Mouse (Mus musculus) Muller cell, postnatal 12 days (primary cell): Measurements from ENCODE around the gene Pate4.
"Not testable (repeated sequence)": the region's sequence is repeated elsewhere in the genome, so short reads cannot be mapped to it uniquely, and the experiment has no call there.

Experiments used
- DNase-seq: peaks from one replicate; pipeline ENCODE4 v3.0.0-alpha.2; 2015; ENCODE audit errors: inconsistent ontology term

Pate4 gene

GRCm38 (mm10) chr9:35611841-35612240 lies at the start of gene Pate4:
TSS of gene Pate4 (minus strand) at chr9:35611941.
- no peak for DNase-seq

DNA sequence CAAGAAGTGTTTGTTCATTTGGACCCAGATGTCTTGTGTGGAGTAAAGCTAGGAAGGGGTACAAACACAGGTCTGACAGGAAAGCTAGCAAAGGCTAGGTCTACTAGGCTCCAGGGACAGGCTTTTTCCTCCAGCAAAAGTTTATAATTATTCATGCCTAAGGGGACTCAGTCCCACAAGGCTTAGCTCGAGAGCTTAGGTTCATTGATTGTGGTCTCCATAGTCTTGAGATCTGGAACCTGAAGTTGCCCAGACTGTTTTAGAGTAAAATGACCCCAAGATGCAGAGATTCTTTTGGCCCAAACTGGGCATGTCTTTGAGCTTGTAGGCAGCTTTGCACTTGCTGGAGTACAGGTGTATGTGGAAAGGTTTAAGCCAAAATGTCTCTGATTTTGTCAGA lies 36.4 kb upstream of the Pate4 start, which contains the start of gene Pate3:
Gene Pate3, minus strand, starts transcription at position 101 of the 400 bp plus-strand sequence.
- no peak for DNase-seq

DNA sequence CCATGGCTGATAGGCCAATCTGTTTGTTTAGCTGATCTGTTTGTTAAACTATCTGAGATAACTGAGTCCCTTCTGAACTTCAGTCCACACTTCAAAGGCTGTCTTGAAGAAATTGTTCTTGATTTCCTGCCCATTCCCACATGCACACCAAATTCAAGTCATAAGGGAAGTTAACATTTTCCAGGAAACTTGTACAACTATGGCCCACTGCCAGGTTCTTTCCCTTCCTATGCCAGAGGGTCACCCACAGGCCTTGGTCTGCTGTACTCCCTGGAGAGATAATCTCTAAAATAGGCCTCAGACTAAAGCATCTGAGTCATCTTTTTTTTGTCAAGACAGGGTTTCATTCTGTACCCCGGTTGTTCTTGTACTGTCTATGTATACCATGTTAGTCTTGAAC lies 21.2 kb upstream of the Pate4 start:
- DNase-seq: no peak

- DNase-seq: not testable (repeated sequence)
Measured at GRCm38 (mm10) chr9:35616784-35617183, 5.0 kb upstream of the Pate4 start.

DNA sequence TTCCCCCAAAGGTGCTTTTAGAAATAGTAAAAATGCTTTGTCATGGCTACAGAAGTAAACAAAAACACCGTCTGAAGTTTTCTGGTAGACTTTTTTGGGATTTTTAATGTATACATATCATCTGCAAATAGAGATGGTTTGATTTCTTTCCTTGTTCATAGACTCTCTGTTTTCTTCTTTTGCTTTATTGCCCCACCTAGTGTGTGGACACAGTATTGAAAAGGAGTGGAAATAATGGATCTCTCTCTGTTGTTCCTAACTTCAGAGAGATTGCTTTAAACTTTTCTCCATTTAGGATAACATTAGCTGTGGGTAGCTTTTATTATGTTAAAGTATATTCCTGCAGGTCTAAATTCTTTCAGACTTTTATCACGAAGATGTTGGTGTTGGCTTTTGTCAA lies 2.3 kb upstream of the Pate4 start:
- no peak for DNase-seq

DNA sequence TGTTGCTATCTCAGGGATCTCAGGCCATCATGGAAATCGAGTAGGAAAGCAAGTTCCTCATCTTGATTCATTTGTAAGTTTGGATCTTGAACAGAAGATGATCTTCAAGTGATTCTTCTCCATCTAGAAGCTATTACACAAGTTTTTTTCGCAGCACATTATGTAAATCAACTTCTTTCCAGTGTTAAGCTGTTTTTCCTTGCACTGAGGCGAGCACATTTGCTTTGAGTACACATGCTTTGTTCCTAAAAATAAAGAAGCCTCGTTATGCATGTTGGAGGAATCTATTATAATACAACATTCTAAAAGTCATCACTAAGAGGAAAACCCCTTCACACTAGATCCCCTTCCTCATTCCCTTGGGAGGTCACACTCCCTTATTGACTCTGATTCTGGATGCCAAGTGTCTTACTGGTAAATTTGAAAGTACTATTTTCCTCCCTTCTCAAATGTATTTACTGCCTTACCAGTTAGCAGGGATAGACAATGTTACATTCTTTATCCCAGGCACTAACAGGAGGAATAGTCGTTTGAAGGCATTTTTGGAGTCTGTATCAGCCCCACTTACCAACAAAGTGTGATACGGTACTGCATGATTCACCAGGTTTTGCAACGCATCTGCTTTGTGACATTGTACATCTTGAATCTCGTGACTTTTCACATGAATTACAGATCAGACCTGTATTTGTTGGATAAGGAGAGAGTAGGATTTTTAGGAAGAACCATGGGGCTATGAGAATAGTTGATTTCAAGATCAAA lies 3.9 kb downstream of the Pate4 start:
- no peak for DNase-seq

GRCm38 (mm10) chr9:35592903-35593302 lies 18.8 kb downstream of the Pate4 start:
- DNase-seq: peak; percentile 29

- no peak for DNase-seq
Measured at GRCm38 (mm10) chr9:35587674-35588073, 24.1 kb downstream of the Pate4 start.

DNA sequence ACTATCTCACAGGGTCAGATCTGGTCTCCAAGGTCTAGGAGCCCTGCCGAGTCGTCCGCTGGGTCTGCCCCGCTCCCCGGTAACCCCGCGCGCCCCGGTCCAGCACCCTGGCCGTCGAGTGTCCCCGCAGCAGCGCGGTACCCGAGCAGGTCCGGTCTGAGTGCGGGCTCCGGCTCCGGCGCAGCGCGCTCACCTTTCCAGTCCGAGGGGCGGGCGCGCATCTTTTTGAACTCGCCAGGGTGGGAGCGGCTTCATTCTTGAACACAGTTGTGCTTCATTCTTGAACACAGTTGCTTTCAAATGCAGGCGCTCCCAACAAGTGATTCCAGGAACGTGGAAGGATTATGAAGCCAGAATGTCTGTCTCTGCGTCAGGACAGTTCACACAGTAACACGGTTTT lies 37.3 kb downstream of the Pate4 start:
- DNase-seq: no peak

GRCm38 (mm10) chr9:35570663-35571062 lies 41.1 kb downstream of the Pate4 start:
- DNase-seq: no peak

DNA sequence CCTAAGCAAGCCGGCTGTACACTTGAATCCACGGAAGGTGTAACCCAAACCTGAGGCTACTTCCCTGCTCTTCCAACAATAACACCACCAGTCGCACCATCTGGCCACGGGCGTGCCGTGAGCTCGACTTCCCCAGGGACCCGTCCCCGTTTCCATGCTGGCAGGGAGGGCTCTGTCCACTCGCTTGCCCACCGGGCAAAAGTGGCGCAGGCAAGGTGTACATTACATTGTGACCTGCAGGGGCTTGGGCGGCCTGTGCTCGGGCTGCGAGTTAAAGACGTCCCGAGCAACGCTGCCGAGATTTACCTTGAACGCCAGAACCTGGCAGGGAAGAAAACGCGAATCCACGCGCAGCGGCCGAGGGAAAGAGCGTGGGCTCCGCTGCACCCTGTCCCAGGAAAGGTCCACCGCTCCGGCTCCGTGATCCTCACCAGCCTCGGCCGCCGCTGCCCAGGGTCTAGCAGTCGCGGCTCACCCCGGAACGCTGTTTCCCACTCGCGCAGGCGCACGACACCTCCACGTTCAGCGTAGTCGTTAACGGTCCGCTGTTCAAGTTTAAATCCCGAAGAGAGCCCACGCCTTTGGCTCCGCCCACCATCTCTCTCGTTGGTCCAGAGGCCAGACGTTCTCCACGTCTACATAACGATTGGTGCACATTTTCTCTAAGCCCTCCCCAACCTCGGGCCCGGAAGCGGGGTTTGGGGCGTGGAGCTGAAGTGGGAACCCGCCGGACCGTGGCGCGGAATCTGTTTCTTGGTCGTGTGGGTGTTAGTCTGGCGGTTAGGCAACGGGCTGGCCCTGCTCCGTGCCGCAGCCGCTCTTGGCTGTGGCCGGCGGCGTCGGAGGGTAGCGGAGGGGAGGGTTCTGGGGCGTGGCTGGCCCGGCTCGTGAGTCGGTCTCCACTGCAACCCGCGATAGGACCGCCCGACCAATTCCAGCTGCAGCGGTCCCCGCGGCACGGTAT lies 41.9 kb downstream of the Pate4 start, which contains the start of the genes Pate2 and Hyls1:
Gene Pate2, plus strand, starts transcription at position 714 of the 964 bp plus-strand sequence.
Gene Hyls1, minus strand, starts transcription at position 828 of the 964 bp plus-strand sequence.
- peak; percentile 99 for DNase-seq

GRCm38 (mm10) chr9:35567995-35568394 lies 43.7 kb downstream of the Pate4 start:
- DNase-seq: no peak

DNA sequence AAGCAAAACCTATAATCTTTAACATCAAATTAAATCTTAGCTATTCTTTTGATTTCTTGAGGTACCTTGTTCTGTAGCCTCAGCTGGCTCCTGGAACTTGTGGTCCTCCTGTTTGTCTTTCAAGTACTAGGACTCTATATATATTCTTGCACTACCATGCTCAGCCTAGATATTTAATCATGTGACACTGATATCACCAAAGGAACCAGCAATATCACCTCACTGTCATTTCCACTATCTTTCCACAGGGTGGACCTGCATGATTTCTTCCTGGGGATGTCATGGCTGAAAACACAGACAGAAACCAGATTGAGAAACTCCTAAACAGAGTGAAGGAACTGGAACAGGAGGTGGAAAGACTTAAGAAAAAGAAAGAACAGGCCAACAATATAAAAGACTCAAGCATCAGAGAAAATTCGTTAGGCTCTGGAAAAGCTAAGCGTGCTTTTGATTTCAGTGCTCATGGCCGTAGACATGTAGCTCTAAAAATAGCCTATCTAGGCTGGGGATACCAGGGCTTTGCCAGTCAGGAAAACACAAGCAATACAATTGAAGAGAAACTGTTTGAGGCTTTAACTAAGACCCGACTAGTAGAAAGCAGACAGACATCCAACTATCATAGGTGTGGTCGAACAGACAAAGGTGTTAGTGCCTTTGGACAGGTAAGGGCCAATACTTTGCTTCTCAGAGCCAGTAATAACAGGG lies 47.1 kb downstream of the Pate4 start:
- DNase-seq: no peak

DNA sequence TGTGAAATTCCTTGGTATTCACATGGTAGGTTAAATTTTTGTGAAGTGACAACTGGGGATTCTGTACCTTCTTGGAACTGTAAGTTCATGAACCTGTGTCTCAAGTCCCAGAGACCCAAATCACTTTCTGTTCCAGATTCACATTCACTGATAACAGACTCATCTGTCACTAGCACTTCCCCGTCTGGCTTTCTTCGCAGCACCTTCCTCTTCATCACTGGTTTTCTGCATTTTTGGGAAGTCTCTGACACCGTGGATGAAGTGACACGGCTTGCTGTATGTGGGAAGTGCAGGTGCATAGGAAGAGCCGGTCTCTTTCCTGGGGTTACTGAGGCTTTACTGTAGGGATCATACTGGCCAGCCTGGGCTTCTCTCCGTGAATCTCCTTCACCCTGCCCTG lies 50.2 kb downstream of the Pate4 start:
- no peak for DNase-seq

- no peak for DNase-seq
Measured at GRCm38 (mm10) chr9:35561076-35561475, 50.7 kb downstream of the Pate4 start.

DNA sequence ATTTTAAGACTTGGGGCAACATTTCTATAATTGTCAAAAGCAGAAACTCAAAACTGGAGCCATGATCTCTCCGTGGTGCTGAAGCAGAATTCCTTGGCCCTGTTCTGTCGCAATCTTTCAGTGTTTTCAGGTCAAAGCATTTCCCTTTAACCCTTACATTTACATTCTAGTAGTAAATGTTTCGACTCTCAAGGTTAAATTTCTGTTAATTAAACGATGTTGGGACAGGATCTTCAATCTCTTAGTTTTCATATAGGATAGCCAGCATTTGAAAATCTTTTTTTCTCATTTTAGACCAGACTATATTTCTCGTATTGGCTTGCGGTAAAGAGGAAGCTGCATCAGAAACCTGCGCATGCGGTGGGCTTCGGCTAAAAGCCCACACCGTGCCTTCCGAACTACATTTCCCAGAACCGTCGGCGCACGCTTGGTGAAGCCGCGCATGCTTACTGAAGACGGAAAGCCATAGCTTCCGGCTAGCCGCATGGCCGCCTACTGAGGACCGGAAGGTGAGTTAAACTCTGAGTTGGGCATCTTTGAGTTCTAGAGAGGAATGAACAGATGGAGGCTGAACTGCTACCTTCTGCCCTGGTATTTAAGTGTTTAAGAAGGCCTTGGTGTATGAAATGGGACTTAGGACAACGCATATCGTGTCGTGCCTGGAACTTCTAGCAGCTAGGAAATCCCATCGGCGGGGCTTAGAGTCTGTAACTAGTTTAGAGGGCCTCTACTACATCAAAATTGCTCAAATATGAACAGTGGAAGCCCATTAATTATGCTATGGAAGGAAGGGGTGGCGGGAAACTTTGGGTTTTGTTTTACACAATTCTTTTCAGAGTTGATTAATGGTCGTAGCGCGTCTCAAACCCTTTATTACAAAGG lies 52.5 kb downstream of the Pate4 start:
- peak; percentile 69 for DNase-seq

DNA sequence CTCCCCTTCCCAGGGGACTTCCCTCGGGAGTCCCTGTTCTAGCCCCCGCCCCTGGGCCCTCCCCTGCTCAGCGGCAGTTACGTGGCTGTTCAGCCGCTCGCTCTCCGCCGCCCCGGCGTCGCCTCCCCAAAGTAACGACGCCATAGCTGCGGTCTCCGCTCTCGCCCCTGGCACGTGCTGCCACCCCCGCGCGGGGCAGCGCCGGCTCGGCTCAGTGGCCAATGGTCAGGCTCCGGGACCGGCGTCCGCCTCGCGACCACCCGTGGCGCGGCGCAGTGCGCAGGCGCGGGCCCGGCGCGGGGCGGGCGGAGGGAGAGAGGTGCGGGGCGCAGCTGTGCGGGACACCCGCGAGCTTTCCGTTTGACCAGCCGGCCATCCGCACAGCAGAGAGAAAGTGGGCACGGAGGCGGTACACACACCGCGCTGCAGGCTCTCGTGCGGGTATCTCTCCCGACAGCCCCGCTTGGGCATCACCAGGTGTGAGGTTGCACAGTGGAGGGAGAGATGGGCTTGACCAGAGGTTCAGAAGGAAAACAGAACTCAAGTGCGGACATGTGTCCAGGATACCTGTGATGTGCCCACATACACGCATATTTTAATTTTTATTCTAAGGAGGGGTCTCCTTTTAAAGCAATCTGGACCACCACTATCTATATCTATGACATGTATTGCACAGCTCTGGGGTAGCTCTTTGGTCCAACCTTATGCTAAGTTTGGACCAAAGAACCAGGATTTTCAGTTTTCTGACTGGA lies 53.3 kb downstream of the Pate4 start, which contains the start of the genes Ddx25 and Pus3:
Gene Ddx25, minus strand, starts transcription at position 272 of the 752 bp plus-strand sequence.
Gene Pus3, plus strand, starts transcription at position 339 of the 752 bp plus-strand sequence.
- DNase-seq: peak; percentile 72
